Mouse (Mus musculus): ENCODE results near the gene Zfp1.

DNA sequence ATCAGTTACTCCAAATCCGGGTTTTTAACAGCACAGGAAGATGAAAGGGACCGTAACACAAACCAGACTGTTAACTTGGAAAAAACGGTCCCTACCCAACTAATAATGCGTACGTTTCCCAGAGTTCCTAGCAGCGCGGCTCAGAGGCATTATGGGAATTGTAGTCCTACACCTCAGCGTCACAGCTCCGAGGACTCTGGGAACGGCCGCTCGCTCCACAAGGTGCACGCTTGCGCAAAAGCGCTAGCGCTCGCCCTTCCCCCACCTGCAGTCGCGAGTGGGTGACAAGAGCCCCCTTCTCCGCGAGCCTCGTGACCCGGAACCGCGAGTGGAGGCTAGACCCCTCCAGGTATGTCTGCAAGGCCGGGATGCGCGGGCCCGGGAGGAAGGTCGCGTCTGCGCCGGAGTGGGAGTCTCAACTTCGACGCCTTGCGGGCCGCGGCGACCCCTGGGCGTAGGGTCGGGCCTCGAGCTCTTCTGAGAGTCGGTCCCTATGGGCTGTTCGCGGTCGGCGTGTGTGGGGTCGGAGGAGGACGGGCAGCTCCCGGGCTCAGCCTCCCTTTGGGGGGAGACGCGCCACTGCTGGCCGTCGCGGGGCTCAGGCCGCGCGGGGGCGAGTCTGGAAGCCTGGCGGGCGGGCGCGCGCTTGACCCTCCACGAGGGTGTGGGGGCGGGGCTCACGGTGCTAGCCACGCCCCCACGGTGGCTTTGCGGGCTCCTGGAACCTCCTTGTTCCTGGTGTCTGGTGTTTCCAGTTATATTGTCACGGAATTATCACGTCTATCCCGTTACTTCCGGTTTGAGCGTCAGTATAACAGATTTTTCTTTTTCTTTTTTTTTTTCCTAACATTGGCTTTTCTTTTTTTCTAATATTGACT is at the start of gene Zfp1:
- TF ChIP-seq CTCF (IDR thresholded peaks at IDR 0.05; ENCODE audit: low read depth, low read length) (no peak), GATA1 (IDR thresholded peaks at IDR 0.05; ENCODE audit: borderline replicate concordance, low read length) (no peak)
